ENCODE assay signal across 10 mouse cellular contexts in genomic region chr4:132209299-132209698, GRCm38 (mm10). TPM values are rescaled to one million over a fixed set of nuclear protein-coding genes. Genes with fewer than 3 reads are reported as not detected.
A peak's percentile ranks its signal among the peaks of the same experiment; 100 is the strongest.
DNase-seq lines count a peak whose midpoint lies in the region; ATAC-seq and TF ChIP-seq lines count a peak whose summit lies in the region.
"Had no signal": no experiment of that assay in that cellular context is flagged by ENCODE, and none has a peak within 500 bp of the region (broad histone marks: within the 10 kb centered on the region; RNA-seq: fewer than 3 reads in every experiment).

No protein-coding gene starts in this region.

- H3K36me3 ChIP-seq in heart, adult 2 months (ENCODE audit: control insufficient read depth, insufficient read depth, low read length): peaks cover 33% of the 10 kb centered on the region
- peaks cover 64% of the 10 kb centered on the region for H3K36me3 ChIP-seq in midbrain, embryonic 10.5 days
- peaks cover 9% of the 10 kb centered on the region; the same call in 1 of the 2 replicates for H3K36me3 ChIP-seq in midbrain, embryonic 15.5 days (replicated peaks)
- peaks cover 16% of the 10 kb centered on the region for H3K36me3 ChIP-seq in forebrain, embryonic 16.5 days (ENCODE audit: control insufficient read depth, insufficient read depth)
- H3K36me3 ChIP-seq in liver, postnatal 0 days (replicated peaks; ENCODE audit: insufficient read depth, low read length): peaks cover 40% of the 10 kb centered on the region

- TF ChIP-seq POLR2A in heart, adult 2 months (IDR thresholded peaks at IDR 0.05; ENCODE audit: insufficient read depth, low read depth, low read length): no peak

- intact Hi-C loops in heart, adult 2 months (cut with DNase I): no loop called here

- WGBS in heart, adult 2 months: 88% methylated on average over 2 of the region's 2 CpGs
- 92% methylated on average over 2 of the region's 2 CpGs for WGBS in midbrain, embryonic 10.5 days
- 94% methylated on average over 2 of the region's 2 CpGs for WGBS in midbrain, embryonic 15.5 days
- 87% methylated on average over 2 of the region's 2 CpGs for WGBS in forebrain, embryonic 16.5 days
- WGBS in liver, postnatal 0 days (ENCODE audit: insufficient replicate concordance): 80% methylated on average over 2 of the region's 2 CpGs

- H3K27ac ChIP-seq in heart, adult 2 months: no peak overlapping the region
- H3K27ac ChIP-seq in midbrain, embryonic 10.5 days (replicated peaks): no peak overlapping the region
- H3K27ac ChIP-seq in midbrain, embryonic 15.5 days: no peak overlapping the region
- H3K27ac ChIP-seq in forebrain, embryonic 16.5 days (ENCODE audit: low read length): no peak overlapping the region
- no peak overlapping the region for H3K27ac ChIP-seq in liver, postnatal 0 days (ENCODE audit: low read depth)
- H3K27ac ChIP-seq: kidney, postnatal 0 days had no signal

- no peaks in the 10 kb centered on the region for H3K27me3 ChIP-seq in heart, adult 2 months (ENCODE audit: control insufficient read depth, insufficient read depth, low read length)
- H3K27me3 ChIP-seq in midbrain, embryonic 10.5 days (ENCODE audit: low read depth, poor library complexity, severe bottlenecking): no peaks in the 10 kb centered on the region
- no peaks in the 10 kb centered on the region for H3K27me3 ChIP-seq in midbrain, embryonic 15.5 days (replicated peaks)
- no peaks in the 10 kb centered on the region for H3K27me3 ChIP-seq in forebrain, embryonic 16.5 days (replicated peaks; ENCODE audit: control insufficient read depth, insufficient read depth, low read length)
- H3K27me3 ChIP-seq in liver, postnatal 0 days (ENCODE audit: insufficient read depth, low read length): no peaks in the 10 kb centered on the region

- H3K4me1 ChIP-seq in heart, adult 2 months (ENCODE audit: control insufficient read depth, insufficient read depth, low read length): peaks cover 7% of the 10 kb centered on the region
- peaks cover 35% of the 10 kb centered on the region for H3K4me1 ChIP-seq in midbrain, embryonic 10.5 days
- H3K4me1 ChIP-seq in midbrain, embryonic 15.5 days: peaks cover 27% of the 10 kb centered on the region
- H3K4me1 ChIP-seq in forebrain, embryonic 16.5 days (replicated peaks; ENCODE audit: control insufficient read depth, insufficient read depth, low read length): peaks cover 21% of the 10 kb centered on the region
- H3K4me1 ChIP-seq in liver, postnatal 0 days (ENCODE audit: insufficient read depth): peaks cover 34% of the 10 kb centered on the region

- TF ChIP-seq CTCF in heart, adult 2 months (IDR thresholded peaks at IDR 0.05): no peak
- no peak for TF ChIP-seq CTCF in liver, postnatal 0 days (IDR thresholded peaks at IDR 0.05; ENCODE audit: low read depth)

- no peak for ATAC-seq in midbrain, embryonic 15.5 days (replicated peaks)
- ATAC-seq in forebrain, embryonic 16.5 days: no peak
- no peak for ATAC-seq in liver, postnatal 0 days

- peak overlapping the region; percentile 34; the same call in 1 of the 2 replicates for H3K9ac ChIP-seq in heart, adult 2 months (ENCODE audit: low read depth, low read length)
- H3K9ac ChIP-seq in midbrain, embryonic 15.5 days: no peak overlapping the region
- no peak overlapping the region for H3K9ac ChIP-seq in forebrain, embryonic 16.5 days (replicated peaks; ENCODE audit: low read depth, low read length)
- H3K9ac ChIP-seq in liver, postnatal 0 days (replicated peaks): 0 out of 2 replicates have a peak overlapping the region, but pooled peaks have one; percentile 13

- no peak for TF ChIP-seq EP300 in heart, adult 2 months (IDR thresholded peaks at IDR 0.05; ENCODE audit: insufficient read depth, low read depth, low read length)
- no peak for TF ChIP-seq EP300 in liver, postnatal 0 days (IDR thresholded peaks at IDR 0.05; ENCODE audit: low read depth)

- H3K79me2 ChIP-seq in heart, adult 2 months (replicated peaks; ENCODE audit: control insufficient read depth, insufficient read depth, low read length): peaks cover 11% of the 10 kb centered on the region

- H3K4me3 ChIP-seq in heart, adult 2 months: no peak overlapping the region
- H3K4me3 ChIP-seq in midbrain, embryonic 10.5 days: peak overlapping the region; percentile 99
- no peak overlapping the region for H3K4me3 ChIP-seq in midbrain, embryonic 15.5 days
- no peak overlapping the region for H3K4me3 ChIP-seq in forebrain, embryonic 16.5 days (replicated peaks; ENCODE audit: low read length)
- H3K4me3 ChIP-seq in liver, postnatal 0 days (ENCODE audit: low read depth, low read length): no peak overlapping the region

- DNase-seq in heart, adult 2 months: no peak
- no peak for DNase-seq in heart, adult 8-10 months (ENCODE audit: low spot score)
- DNase-seq in midbrain, embryonic 10.5 days (ENCODE audit: low spot score): no peak
- DNase-seq in liver, postnatal 0 days: no peak
- no peak for DNase-seq in yolk sac, embryonic 10.5 days (ENCODE audit: low spot score)
- DNase-seq in cerebellum, postnatal 4 days (ENCODE audit: low spot score in 2 of 2): no peak
- DNase-seq: B cell, adult 2 months had no signal

- H3K9me3 ChIP-seq in midbrain, embryonic 10.5 days (replicated peaks): no peaks in the 10 kb centered on the region
- H3K9me3 ChIP-seq in midbrain, embryonic 15.5 days: no peaks in the 10 kb centered on the region
- no peaks in the 10 kb centered on the region for H3K9me3 ChIP-seq in forebrain, embryonic 16.5 days (ENCODE audit: control insufficient read depth, low read length)
- H3K9me3 ChIP-seq in liver, postnatal 0 days (ENCODE audit: low read length): no peaks in the 10 kb centered on the region

- no peak overlapping the region for H3K4me2 ChIP-seq in midbrain, embryonic 15.5 days
- H3K4me2 ChIP-seq in forebrain, embryonic 16.5 days (ENCODE audit: low read length): 0 out of 2 replicates have a peak overlapping the region, but pooled peaks have one; percentile 1
- H3K4me2 ChIP-seq in liver, postnatal 0 days (ENCODE audit: low read depth, low read length): 0 out of 2 replicates have a peak overlapping the region, but pooled peaks have one; percentile 15

RNA-seq across cellular contexts. Expression of gene Ythdf2, which starts 2.8 kb away (rescaled TPM):
- 10 to 100 TPM; 26.8 to 27.5 TPM for total RNA-seq in heart, adult 2 months (2021)
- 9.7 and 17.7 TPM in 2 replicates for polyA plus RNA-seq in heart, adult 2 months (2012; rRNA removed)
- total RNA-seq in heart, adult 8-10 months (2022): 10 to 100 TPM; 23.8 to 27.1 (median 26.5) TPM
- polyA plus RNA-seq in midbrain, embryonic 10.5 days (2016; fragmentation: Nextera tagmentation; extraction: Ambion mirVana): 148 and 150 TPM in 2 replicates
- 117 and 120 TPM in 2 replicates for polyA plus RNA-seq in midbrain, embryonic 15.5 days (2015; fragmentation: Nextera tagmentation; extraction: Ambion mirVana)
- polyA plus RNA-seq in forebrain, embryonic 16.5 days (2015; fragmentation: Nextera tagmentation; extraction: Ambion mirVana): 154 and 171 TPM in 2 replicates
- 26.9 and 27.6 TPM in 2 replicates for polyA plus RNA-seq in liver, postnatal 0 days (2015; fragmentation: Nextera tagmentation; extraction: Ambion mirVana)

RNA-seq across cellular contexts. Expression of gene Gmeb1, which starts 52.1 kb away (rescaled TPM):
- total RNA-seq in heart, adult 2 months (2021): 10 to 100 TPM in 1 of 2 experiments, 1 to 10 TPM in 1; 8.5 to 10.0 TPM
- 7.7 and 9.5 TPM in 2 replicates for polyA plus RNA-seq in heart, adult 2 months (2012; rRNA removed)
- 10 to 100 TPM in 1 of 4 experiments, 1 to 10 TPM in 3; 8.6 to 11.5 (median 9.1) TPM for total RNA-seq in heart, adult 8-10 months (2022)
- polyA plus RNA-seq in midbrain, embryonic 10.5 days (2016; fragmentation: Nextera tagmentation; extraction: Ambion mirVana): 45.9 and 49.3 TPM in 2 replicates
- polyA plus RNA-seq in midbrain, embryonic 15.5 days (2015; fragmentation: Nextera tagmentation; extraction: Ambion mirVana): 45.7 and 47.4 TPM in 2 replicates
- 44.3 and 55.3 TPM in 2 replicates for polyA plus RNA-seq in forebrain, embryonic 16.5 days (2015; fragmentation: Nextera tagmentation; extraction: Ambion mirVana)
- 6.9 and 8.9 TPM in 2 replicates for polyA plus RNA-seq in liver, postnatal 0 days (2015; fragmentation: Nextera tagmentation; extraction: Ambion mirVana)

Comparison
In these comparisons a context has a peak if more than half of its experiments do, and no peak if none do; other contexts are left out.
1. H3K9ac ChIP-seq: peak in heart, adult 2 months (single experiment) and liver, postnatal 0 days (single experiment); none in midbrain, embryonic 15.5 days (single experiment) and forebrain, embryonic 16.5 days (single experiment).